Mouse (Mus musculus): ENCODE data around the gene Scrt2.

DNA sequence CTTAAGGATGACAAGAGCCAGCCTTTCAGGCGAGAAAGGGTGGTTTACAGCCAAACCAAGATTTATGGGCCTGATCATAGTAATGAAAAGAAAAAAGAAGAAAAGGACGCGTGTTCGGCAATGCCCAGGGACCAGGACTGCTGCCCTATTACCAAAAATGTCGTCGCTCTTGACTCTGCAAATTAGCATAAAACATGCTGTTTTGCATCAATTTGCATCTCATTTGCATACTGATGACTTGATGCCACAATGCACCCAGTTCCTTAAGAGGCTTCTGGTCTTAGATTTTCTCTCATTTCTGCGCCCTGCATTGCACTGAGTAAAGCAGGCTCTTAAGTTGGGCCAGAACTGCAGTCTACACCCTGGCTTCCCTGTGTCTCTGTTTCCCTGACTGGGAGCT is 31.0 kb upstream of the Scrt2 start:
- TF ChIP-seq CTCF (IDR thresholded peaks at IDR 0.05): no peak
- TF ChIP-seq EP300 (IDR thresholded peaks at IDR 0.05): no peak
